Mouse (Mus musculus) forebrain, postnatal 0 days (tissue): ENCODE measurements around the gene 9830107B12Rik. TPM values are rescaled to one million over a fixed set of nuclear protein-coding genes. Genes with fewer than 3 reads are reported as not detected.

Source experiments
- ATAC-seq: fragments of 200-750 bp; cut with Nextera tagmentation; 2 replicates; pipeline ENCODE4 v1.8.0; 2017; ENCODE audit warnings: mild to moderate bottlenecking, moderate library complexity
- DNase-seq: peaks from one replicate; pipeline ENCODE4 v3.0.0-alpha.2; 2015
- H3K27ac ChIP-seq: fragments of 300-500 bp; sonication (generic); 2 replicates; pipeline ENCODE4 v1.5.1; 2014; ENCODE audit warnings: low read depth, mild to moderate bottlenecking, antibody characterized with exemption, low read length, moderate library complexity, mixed read lengths
- H3K27me3 ChIP-seq: fragments of 300-500 bp; sonication (generic); 2 replicates; pipeline ENCODE4 v1.6.1; 2014; ENCODE audit warnings: mild to moderate bottlenecking, low read length, mixed read lengths; ENCODE audit not compliant: insufficient read depth
- H3K36me3 ChIP-seq: fragments of 300-500 bp; sonication (generic); 2 replicates; pipeline ENCODE4 v1.6.1; 2014; ENCODE audit warnings: mild to moderate bottlenecking, moderate library complexity; ENCODE audit not compliant: insufficient read depth
- H3K4me1 ChIP-seq: fragments of 300-500 bp; sonication (generic); 2 replicates; pipeline ENCODE4 v1.6.1; 2014; ENCODE audit warnings: antibody characterized with exemption; ENCODE audit not compliant: insufficient read depth
- H3K4me2 ChIP-seq: fragments of 300-500 bp; sonication (generic); 2 replicates; pipeline ENCODE4 v1.6.1; 2014; ENCODE audit warnings: low read depth, mild to moderate bottlenecking, moderate library complexity
- H3K4me3 ChIP-seq: fragments of 300-500 bp; sonication (generic); 2 replicates; pipeline ENCODE4 v1.5.1; 2014; ENCODE audit warnings: low read depth, low read length, mixed read lengths
- H3K9ac ChIP-seq: fragments of 300-500 bp; sonication (generic); 2 replicates; pipeline ENCODE4 v1.6.1; 2014; ENCODE audit warnings: mild to moderate bottlenecking
- H3K9me3 ChIP-seq: fragments of 300-500 bp; sonication (generic); 2 replicates; pipeline ENCODE4 v1.6.1; 2016; ENCODE audit warnings: low read length
- CTCF ChIP-seq: sonication (generic); IDR thresholded peaks from 2 replicates; pipeline ENCODE4 v1.5.1; 2016; ENCODE audit warnings: antibody characterized with exemption, control low read depth, low read depth
- WGBS: fragments of 180-500 bp; shearing (Covaris S2); extraction: QIAGEN DNeasy Blood & Tissue Kit; methylation state at CpG from one replicate; pipeline ENCODE4 v1.1.7; 2014; 5-methylcytosine and 5-hydroxymethylcytosine counted together
- polyA plus RNA-seq: library from polyadenylated mRNA; unstranded; fragments of >200 nt; fragmentation: Nextera tagmentation; extraction: Ambion mirVana; gene quantifications from 2 replicates; pipeline ENCODE4 v1.2.1, GENCODE M21; 2015
- total RNA-seq: library from RNA; depleted of rRNA; stranded (reverse); fragments of >200 nt; gene quantifications from 2 replicates; pipeline ENCODE4 v1.2.3, GENCODE M21; 2014; rRNA removed

The 9830107B12Rik gene
- total and polyA plus RNA-seq, 2 experiments from 2014 or later = not detected

DNA sequence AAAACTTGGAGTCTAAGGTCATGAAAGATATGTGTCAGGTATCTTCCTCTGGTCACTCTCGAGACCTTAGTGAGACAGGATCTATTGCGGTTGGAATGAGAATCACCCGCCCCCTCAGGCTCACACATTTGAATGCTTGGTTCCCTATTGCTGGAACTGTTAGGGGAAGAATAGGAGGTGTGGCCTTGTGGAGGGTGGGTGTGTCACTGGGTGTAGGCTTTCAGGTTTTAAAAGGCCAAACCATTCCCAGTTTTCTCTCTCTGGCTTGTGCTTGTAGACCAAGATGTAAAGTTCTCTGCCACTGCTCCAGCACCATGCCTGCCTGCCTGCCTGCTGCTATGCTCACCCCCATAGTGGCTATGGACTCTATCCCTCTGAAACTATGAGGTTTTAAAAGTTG is 65.4 kb downstream of the 9830107B12Rik start:
- no peak for DNase-seq
- Histone ChIP-seq H3K4me3 (no peak overlapping the region), H3K27ac (no peak overlapping the region), H3K9me3 (no peaks in the 10 kb centered on the region), H3K36me3 (no peaks in the 10 kb centered on the region), H3K4me2 (no peak overlapping the region), H3K4me1 (no peaks in the 10 kb centered on the region), H3K27me3 (no peaks in the 10 kb centered on the region), H3K9ac (no peak overlapping the region)
- WGBS = 48% methylated on average over 3 of the region's 3 CpGs
- no peak for TF ChIP-seq CTCF
- ATAC-seq = no peak

Other genes with a start within 250 kb of the 9830107B12Rik start
- gene Foxp4, start 221.6 kb downstream of the 9830107B12Rik start, total RNA-seq = 108 and 109 TPM in 2 replicates
- 45.7 and 56.4 TPM in 2 replicates for gene Foxp4, start 221.6 kb downstream of the 9830107B12Rik start, polyA plus RNA-seq
- not detected in 2 replicates for gene 1700122O11Rik, start 108.0 kb downstream of the 9830107B12Rik start, total RNA-seq
- gene 1700122O11Rik, start 108.0 kb downstream of the 9830107B12Rik start, polyA plus RNA-seq = not detected in 2 replicates
- gene 1700067P10Rik, start 56.9 kb downstream of the 9830107B12Rik start, total RNA-seq = not detected in 2 replicates
- gene 1700067P10Rik, start 56.9 kb downstream of the 9830107B12Rik start, polyA plus RNA-seq = not detected in 2 replicates
- gene A530064D06Rik, start 21.0 kb upstream of the 9830107B12Rik start, total RNA-seq = not detected in 2 replicates
- not detected in 2 replicates for gene A530064D06Rik, start 21.0 kb upstream of the 9830107B12Rik start, polyA plus RNA-seq
- gene Trem1, start 86.5 kb upstream of the 9830107B12Rik start, total RNA-seq = 0.24 TPM in 1 of 2 replicates, not detected in the other
- 0.08 and 0.09 TPM in 2 replicates for gene Trem1, start 86.5 kb upstream of the 9830107B12Rik start, polyA plus RNA-seq
- not detected in 2 replicates for gene Trem3, start 101.5 kb upstream of the 9830107B12Rik start, total RNA-seq
- not detected in 2 replicates for gene Trem3, start 101.5 kb upstream of the 9830107B12Rik start, polyA plus RNA-seq
- not detected in 2 replicates for gene Treml4, start 118.0 kb upstream of the 9830107B12Rik start, total RNA-seq
- not detected in 2 replicates for gene Treml4, start 118.0 kb upstream of the 9830107B12Rik start, polyA plus RNA-seq
- gene Treml2, start 153.2 kb upstream of the 9830107B12Rik start, total RNA-seq = 0.23 and 0.43 TPM in 2 replicates
- gene Treml2, start 153.2 kb upstream of the 9830107B12Rik start, polyA plus RNA-seq = 0.07 TPM in 1 of 2 replicates, not detected in the other
- 0.08 and 0.19 TPM in 2 replicates for gene B430306N03Rik, start 169.9 kb upstream of the 9830107B12Rik start, total RNA-seq
- 0.21 TPM in 1 of 2 replicates, not detected in the other for gene B430306N03Rik, start 169.9 kb upstream of the 9830107B12Rik start, polyA plus RNA-seq
- gene Trem2, start 200.1 kb upstream of the 9830107B12Rik start, total RNA-seq = 5.4 and 9.8 TPM in 2 replicates
- 8.0 and 9.3 TPM in 2 replicates for gene Trem2, start 200.1 kb upstream of the 9830107B12Rik start, polyA plus RNA-seq
- gene Treml1, start 213.6 kb upstream of the 9830107B12Rik start, total RNA-seq = 0.23 TPM in 1 of 2 replicates, not detected in the other
- 0.11 TPM in 1 of 2 replicates, not detected in the other for gene Treml1, start 213.6 kb upstream of the 9830107B12Rik start, polyA plus RNA-seq